Mouse (Mus musculus): Measurements from ENCODE around the gene Akr7a5. TPM values are rescaled to one million over a fixed set of nuclear protein-coding genes. Genes with fewer than 3 reads are reported as not detected.

The Akr7a5 gene
- 58.1 and 76.7 TPM in 2 replicates for polyA plus RNA-seq (2015; fragmentation: Nextera tagmentation; extraction: Ambion mirVana)

GRCm38 (mm10) chr4:139310171-139310898, at the start of gene Akr7a5, which contains the start of gene Pqlc2:
Gene Akr7a5 (plus strand): TSS chr4:139310744.
Gene Pqlc2 (minus strand): TSS chr4:139310708.
- ATAC-seq (replicated peaks; ENCODE audit: insufficient number of reproducible peaks, insufficient read depth, low FRiP score, low read depth), result peak; percentile 94
- Histone ChIP-seq H3K4me2 (peak within 1 kb of the TSS; percentile 98), H3K4me1 (replicated peaks) (peaks cover 21% of the 10 kb centered on the region), H3K9ac (peak within 1 kb of the TSS; percentile 83), H3K9me3 (replicated peaks) (no peaks in the 10 kb centered on the region), H3K27me3 (no peaks in the 10 kb centered on the region), H3K4me3 (peak within 1 kb of the TSS; percentile 72), H3K27ac (peak within 1 kb of the TSS; percentile 65), H3K36me3 (peaks cover 10% of the 10 kb centered on the region; the same call in 1 of the 2 replicates)
- under 1% methylated on average over 56 of the region's 63 CpGs for WGBS

GRCm38 (mm10) chr4:139262981-139263380, 47.6 kb upstream of the Akr7a5 start:
- no peak overlapping the region for H3K4me3 ChIP-seq
- no peak overlapping the region for H3K9ac ChIP-seq
- 88% methylated on average over 6 of the region's 6 CpGs for WGBS
- H3K27ac ChIP-seq, result no peak overlapping the region
- no peak for ATAC-seq (replicated peaks; ENCODE audit: insufficient number of reproducible peaks, insufficient read depth, low FRiP score, low read depth)
- no peaks in the 10 kb centered on the region for H3K9me3 ChIP-seq (replicated peaks)
- peaks cover 57% of the 10 kb centered on the region for H3K36me3 ChIP-seq
- no peaks in the 10 kb centered on the region for H3K27me3 ChIP-seq
- H3K4me2 ChIP-seq, result no peak overlapping the region
- peaks cover 9% of the 10 kb centered on the region for H3K4me1 ChIP-seq (replicated peaks)

- peaks cover 11% of the 10 kb centered on the region for H3K4me1 ChIP-seq (replicated peaks)
- peaks cover 40% of the 10 kb centered on the region for H3K36me3 ChIP-seq
- H3K4me3 ChIP-seq, result no peak overlapping the region
- no peaks in the 10 kb centered on the region for H3K27me3 ChIP-seq
- ATAC-seq (replicated peaks; ENCODE audit: insufficient number of reproducible peaks, insufficient read depth, low FRiP score, low read depth), result 0 out of 2 replicates have a peak, but pooled peaks have one; percentile 48
- no peak overlapping the region for H3K27ac ChIP-seq
- WGBS, result 74% methylated on average over 13 of the region's 13 CpGs
- no peak overlapping the region for H3K4me2 ChIP-seq
- H3K9ac ChIP-seq, result no peak overlapping the region
- H3K9me3 ChIP-seq (replicated peaks), result no peaks in the 10 kb centered on the region
These were observed 44.6 kb upstream of the Akr7a5 start for GRCm38 (mm10) chr4:139265783-139266499.

GRCm38 (mm10) chr4:139266500-139266865, 44.1 kb upstream of the Akr7a5 start:
- Histone ChIP-seq H3K36me3 (peaks cover 35% of the 10 kb centered on the region), H3K27me3 (no peaks in the 10 kb centered on the region), H3K4me2 (no peak overlapping the region), H3K9ac (no peak overlapping the region), H3K27ac (no peak overlapping the region), H3K9me3 (replicated peaks) (no peaks in the 10 kb centered on the region), H3K4me1 (replicated peaks) (peaks cover 14% of the 10 kb centered on the region), H3K4me3 (no peak overlapping the region)
- no peak for ATAC-seq (replicated peaks; ENCODE audit: insufficient number of reproducible peaks, insufficient read depth, low FRiP score, low read depth)
- 84% methylated on average over 7 of the region's 7 CpGs for WGBS

- Histone ChIP-seq H3K4me1 (replicated peaks) (peaks cover 20% of the 10 kb centered on the region), H3K9me3 (replicated peaks) (no peaks in the 10 kb centered on the region), H3K36me3 (peaks cover 28% of the 10 kb centered on the region), H3K27ac (no peak overlapping the region), H3K4me3 (no peak overlapping the region), H3K4me2 (no peak overlapping the region), H3K9ac (no peak overlapping the region), H3K27me3 (no peaks in the 10 kb centered on the region)
- 69% methylated on average over 3 of the region's 3 CpGs for WGBS
- no peak for ATAC-seq (replicated peaks; ENCODE audit: insufficient number of reproducible peaks, insufficient read depth, low FRiP score, low read depth)
These were observed 43.2 kb upstream of the Akr7a5 start for GRCm38 (mm10) chr4:139267335-139267734.

GRCm38 (mm10) chr4:139268242-139268641, 42.3 kb upstream of the Akr7a5 start:
- Histone ChIP-seq H3K27ac (no peak overlapping the region), H3K27me3 (no peaks in the 10 kb centered on the region), H3K9ac (no peak overlapping the region), H3K4me2 (no peak overlapping the region), H3K4me3 (no peak overlapping the region), H3K4me1 (replicated peaks) (peaks cover 20% of the 10 kb centered on the region), H3K9me3 (replicated peaks) (no peaks in the 10 kb centered on the region), H3K36me3 (peaks cover 19% of the 10 kb centered on the region)
- 83% methylated on average over 1 of the region's 1 CpGs for WGBS
- ATAC-seq (replicated peaks; ENCODE audit: insufficient number of reproducible peaks, insufficient read depth, low FRiP score, low read depth), result no peak

GRCm38 (mm10) chr4:139270168-139270567, 40.4 kb upstream of the Akr7a5 start:
- ATAC-seq (replicated peaks; ENCODE audit: insufficient number of reproducible peaks, insufficient read depth, low FRiP score, low read depth), result no peak
- Histone ChIP-seq H3K4me1 (replicated peaks) (peaks cover 20% of the 10 kb centered on the region), H3K36me3 (peaks cover 8% of the 10 kb centered on the region; the same call in 1 of the 2 replicates), H3K27ac (no peak overlapping the region), H3K27me3 (no peaks in the 10 kb centered on the region), H3K4me3 (no peak overlapping the region), H3K9me3 (replicated peaks) (no peaks in the 10 kb centered on the region), H3K9ac (no peak overlapping the region), H3K4me2 (no peak overlapping the region)
- WGBS, result 94% methylated on average over 3 of the region's 3 CpGs

- no peak overlapping the region for H3K9ac ChIP-seq
- H3K36me3 ChIP-seq, result peaks cover 9% of the 10 kb centered on the region; the same call in 1 of the 2 replicates
- no peak overlapping the region for H3K4me2 ChIP-seq
These were observed 39.0 kb upstream of the Akr7a5 start for GRCm38 (mm10) chr4:139271562-139271961.

GRCm38 (mm10) chr4:139272951-139273680, 37.4 kb upstream of the Akr7a5 start:
- WGBS, result 87% methylated on average over 10 of the region's 10 CpGs
- Histone ChIP-seq H3K9me3 (replicated peaks) (no peaks in the 10 kb centered on the region), H3K27ac (no peak overlapping the region), H3K4me1 (replicated peaks) (peaks cover 16% of the 10 kb centered on the region), H3K9ac (no peak overlapping the region), H3K4me2 (no peak overlapping the region), H3K4me3 (no peak overlapping the region), H3K36me3 (peaks cover 9% of the 10 kb centered on the region; the same call in 1 of the 2 replicates), H3K27me3 (no peaks in the 10 kb centered on the region)
- no peak for ATAC-seq (replicated peaks; ENCODE audit: insufficient number of reproducible peaks, insufficient read depth, low FRiP score, low read depth)

More at GRCm38 (mm10) chr4:139271562-139271961, 39.0 kb upstream of the Akr7a5 start:
- Histone ChIP-seq H3K4me1 (replicated peaks) (peaks cover 20% of the 10 kb centered on the region), H3K4me3 (no peak overlapping the region), H3K9me3 (replicated peaks) (no peaks in the 10 kb centered on the region), H3K27me3 (no peaks in the 10 kb centered on the region), H3K27ac (no peak overlapping the region)
- ATAC-seq (replicated peaks; ENCODE audit: insufficient number of reproducible peaks, insufficient read depth, low FRiP score, low read depth), result no peak
- WGBS, result 81% methylated on average over 9 of the region's 9 CpGs

DNA sequence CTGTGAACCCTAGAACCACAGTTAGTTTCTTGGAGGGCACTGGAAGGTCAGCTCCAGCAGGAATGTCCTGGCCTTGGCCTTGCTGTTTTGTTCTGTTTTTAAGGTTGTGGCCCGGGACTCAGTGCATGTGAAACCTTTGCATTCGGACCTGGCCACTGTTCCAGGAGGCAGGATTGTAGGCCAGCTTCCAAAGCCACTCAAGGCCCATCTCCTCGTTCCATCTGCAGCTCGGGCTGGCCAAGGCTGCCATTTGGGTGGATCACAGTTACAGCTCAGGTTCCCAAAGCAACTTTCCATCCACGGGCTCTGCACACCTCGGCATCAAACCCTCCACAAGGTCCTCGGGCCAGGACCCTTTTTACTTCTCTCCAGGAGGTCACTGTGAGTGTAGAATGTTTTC, 36.0 kb upstream of the Akr7a5 start:
- Histone ChIP-seq H3K36me3 (peaks cover 9% of the 10 kb centered on the region; the same call in 1 of the 2 replicates), H3K4me2 (no peak overlapping the region)
- WGBS, result 84% methylated on average over 7 of the region's 7 CpGs

DNA sequence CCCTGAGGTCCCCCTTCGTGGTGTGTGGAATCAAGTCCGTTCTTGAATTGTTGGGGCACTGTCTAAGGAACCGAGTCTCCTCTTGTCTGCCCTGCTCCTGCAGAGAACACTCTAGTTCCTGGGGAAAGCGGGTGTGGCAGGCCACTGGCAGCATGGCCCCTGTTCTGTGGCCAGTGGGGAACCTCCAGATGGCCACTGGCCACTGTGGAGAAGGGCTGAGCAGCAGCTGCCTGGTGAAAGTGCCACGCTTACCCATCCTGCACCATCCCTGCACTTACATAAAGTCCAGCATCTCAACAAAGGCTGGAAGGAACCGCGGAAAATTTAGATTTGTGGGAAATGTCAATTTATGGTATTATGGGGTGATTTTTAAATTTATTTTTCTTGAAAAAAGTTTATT, 34.1 kb upstream of the Akr7a5 start:
- WGBS, result 84% methylated on average over 7 of the region's 7 CpGs
- Histone ChIP-seq H3K9me3 (replicated peaks) (no peaks in the 10 kb centered on the region), H3K4me3 (no peak overlapping the region), H3K4me2 (no peak overlapping the region), H3K9ac (no peak overlapping the region), H3K27me3 (no peaks in the 10 kb centered on the region), H3K36me3 (peaks cover 26% of the 10 kb centered on the region), H3K27ac (no peak overlapping the region), H3K4me1 (replicated peaks) (peaks cover 15% of the 10 kb centered on the region; the same call in 1 of the 2 replicates)
- no peak for ATAC-seq (replicated peaks; ENCODE audit: insufficient number of reproducible peaks, insufficient read depth, low FRiP score, low read depth)

More for the DNA sequence above, 36.0 kb upstream of the Akr7a5 start:
- H3K9me3 ChIP-seq (replicated peaks), result no peaks in the 10 kb centered on the region
- H3K4me3 ChIP-seq, result no peak overlapping the region
- ATAC-seq (replicated peaks; ENCODE audit: insufficient number of reproducible peaks, insufficient read depth, low FRiP score, low read depth), result no peak
- H3K27me3 ChIP-seq, result no peaks in the 10 kb centered on the region
- no peak overlapping the region for H3K27ac ChIP-seq
- no peak overlapping the region for H3K9ac ChIP-seq
- H3K4me1 ChIP-seq (replicated peaks), result peaks cover 16% of the 10 kb centered on the region; the same call in 1 of the 2 replicates
